Mouse (Mus musculus) heart, embryonic 13.5 days (tissue): ENCODE measurements around the gene Lefty1. TPM values are rescaled to one million over a fixed set of nuclear protein-coding genes. Genes with fewer than 3 reads are reported as not detected.

ENCODE experiments used
- ATAC-seq: fragments of 200-750 bp; cut with Nextera tagmentation; 2 replicates; pipeline ENCODE4 v1.8.0; 2017; ENCODE audit warnings: moderate TSS enrichment; ENCODE audit not compliant: insufficient number of reproducible peaks, low FRiP score, low TSS enrichment; ENCODE audit errors: extremely low read depth
- H3K27ac ChIP-seq: fragments of 300-500 bp; sonication (generic); replicated peaks from 2 replicates; pipeline ENCODE4 v1.5.1; 2015; ENCODE audit warnings: moderate library complexity, mild to moderate bottlenecking, inconsistent platforms
- H3K27me3 ChIP-seq: fragments of 300-500 bp; sonication (generic); replicated peaks from 2 replicates; pipeline ENCODE4 v1.6.1; 2015; ENCODE audit warnings: mild to moderate bottlenecking, inconsistent platforms
- H3K36me3 ChIP-seq: fragments of 300-500 bp; sonication (generic); 2 replicates; pipeline ENCODE4 v1.6.1; 2015; ENCODE audit warnings: mild to moderate bottlenecking, inconsistent platforms
- H3K4me1 ChIP-seq: fragments of 300-500 bp; sonication (generic); 2 replicates; pipeline ENCODE4 v1.6.1; 2015; ENCODE audit warnings: inconsistent platforms
- H3K4me2 ChIP-seq: fragments of 300-500 bp; sonication (generic); 2 replicates; pipeline ENCODE4 v1.6.1; 2015; ENCODE audit warnings: inconsistent platforms, mild to moderate bottlenecking, moderate library complexity
- H3K4me3 ChIP-seq: fragments of 300-500 bp; sonication (generic); 2 replicates; pipeline ENCODE4 v1.5.1; 2015; ENCODE audit warnings: moderate library complexity, mild to moderate bottlenecking, inconsistent platforms
- H3K9ac ChIP-seq: fragments of 300-500 bp; sonication (generic); 2 replicates; pipeline ENCODE4 v1.6.1; 2015; ENCODE audit warnings: inconsistent platforms, mild to moderate bottlenecking, moderate library complexity
- H3K9me3 ChIP-seq: fragments of 300-500 bp; sonication (generic); 2 replicates; pipeline ENCODE4 v1.6.1; 2016; ENCODE audit warnings: inconsistent platforms
- WGBS: fragments of 180-500 bp; shearing (Covaris S2); methylation state at CpG from one replicate; pipeline ENCODE4 v1.1.7; 2015; ENCODE audit warnings: mixed read lengths; 5-methylcytosine and 5-hydroxymethylcytosine counted together
- polyA plus RNA-seq: library from polyadenylated mRNA; unstranded; fragments of >200 nt; fragmentation: Nextera tagmentation; extraction: Ambion mirVana; gene quantifications from 2 replicates; pipeline ENCODE4 v1.2.1, GENCODE M21; 2015

Lefty1 gene
- polyA plus RNA-seq, 1 experiment from 2014 or later: 1.4 TPM

DNA sequence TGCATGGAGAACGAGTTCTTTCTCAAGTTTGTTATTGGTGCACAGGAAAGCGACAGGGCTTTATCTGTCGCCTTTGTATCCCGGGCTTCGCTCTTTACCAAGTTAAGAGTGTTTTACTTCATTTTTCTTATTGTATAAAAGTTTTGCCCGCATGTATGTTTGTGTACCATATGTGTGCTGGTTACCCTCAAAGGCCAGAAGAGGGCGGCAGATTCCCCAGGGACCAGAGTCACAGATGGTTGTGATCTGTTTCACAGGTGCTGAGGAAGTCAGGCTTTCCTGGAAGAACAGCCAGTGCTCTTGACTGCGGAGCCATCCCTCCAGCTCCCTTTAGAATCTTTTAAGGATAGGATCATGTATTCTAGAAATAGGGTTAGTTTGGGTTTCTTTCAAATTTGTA, 51.9 kb downstream of the Lefty1 start:
- H3K4me3 ChIP-seq: no peak overlapping the region
- no peaks in the 10 kb centered on the region for H3K9me3 ChIP-seq
- 83% methylated on average over 8 of the region's 8 CpGs for WGBS
- H3K27me3 ChIP-seq: peaks cover 8% of the 10 kb centered on the region
- ATAC-seq: no peak
- H3K9ac ChIP-seq: no peak overlapping the region
- H3K27ac ChIP-seq: no peak overlapping the region
- no peaks in the 10 kb centered on the region for H3K36me3 ChIP-seq
- no peaks in the 10 kb centered on the region for H3K4me1 ChIP-seq
- H3K4me2 ChIP-seq: no peak overlapping the region

DNA sequence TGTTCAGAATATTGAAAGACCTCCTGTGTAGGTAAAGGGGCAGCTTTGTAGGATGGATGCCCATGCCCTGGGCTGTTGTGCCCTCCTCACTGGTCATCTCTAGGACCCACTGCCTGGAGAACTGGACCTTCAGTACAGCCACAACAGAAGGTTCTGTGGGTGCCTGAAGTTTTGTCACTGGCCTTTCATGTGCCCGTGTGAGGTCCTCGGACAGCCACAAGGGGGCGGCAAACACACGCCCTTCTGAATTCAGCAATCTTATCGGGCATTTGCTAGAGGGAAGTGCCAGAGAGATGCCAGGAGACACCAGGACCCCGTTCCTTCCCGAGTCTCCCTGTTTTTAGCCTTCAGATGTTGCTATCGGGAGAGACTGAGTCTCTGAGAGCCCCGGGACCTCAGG, 52.9 kb downstream of the Lefty1 start:
- H3K9ac ChIP-seq: no peak overlapping the region
- H3K4me3 ChIP-seq: no peak overlapping the region
- H3K27me3 ChIP-seq: peaks cover 8% of the 10 kb centered on the region
- no peaks in the 10 kb centered on the region for H3K4me1 ChIP-seq
- H3K27ac ChIP-seq: no peak overlapping the region
- ATAC-seq: no peak
- WGBS: 2% methylated on average over 9 of the region's 9 CpGs
- peak overlapping the region; percentile 36; the same call in 1 of the 2 replicates for H3K4me2 ChIP-seq
- no peaks in the 10 kb centered on the region for H3K36me3 ChIP-seq
- no peaks in the 10 kb centered on the region for H3K9me3 ChIP-seq

Other genes with a start within 250 kb of the Lefty1 start
- gene Mixl1, start 238.0 kb upstream of the Lefty1 start, polyA plus RNA-seq: 0.16 and 0.24 TPM in 2 replicates
- gene Acbd3, start 209.0 kb upstream of the Lefty1 start, polyA plus RNA-seq: 18.5 and 18.8 TPM in 2 replicates
- gene H3f3a, start 121.1 kb upstream of the Lefty1 start, polyA plus RNA-seq: 1,623 and 1,726 TPM in 2 replicates
- 22.0 and 23.9 TPM in 2 replicates for gene Sde2, start 83.9 kb upstream of the Lefty1 start, polyA plus RNA-seq
- gene Lefty2, start 41.9 kb upstream of the Lefty1 start, polyA plus RNA-seq: 0.08 and 0.28 TPM in 2 replicates
- 56.2 and 56.5 TPM in 2 replicates for gene Pycr2, start 30.7 kb upstream of the Lefty1 start, polyA plus RNA-seq
- gene Tmem63a, start 7.3 kb downstream of the Lefty1 start, polyA plus RNA-seq: 7.7 and 8.6 TPM in 2 replicates
- 5.6 and 6.0 TPM in 2 replicates for gene Ephx1, start 85.9 kb downstream of the Lefty1 start, polyA plus RNA-seq
- gene 9130409I23Rik, start 116.2 kb downstream of the Lefty1 start, polyA plus RNA-seq: not detected in 2 replicates
- 19.6 and 20.3 TPM in 2 replicates for gene Nvl, start 209.2 kb downstream of the Lefty1 start, polyA plus RNA-seq
- 133 and 161 TPM in 2 replicates for gene Cnih4, start 209.7 kb downstream of the Lefty1 start, polyA plus RNA-seq